Comparison of ENCODE assay signal across 12 mouse cellular contexts in genomic region chr11:94675446-94675845, GRCm38 (mm10). TPM values are rescaled to one million over a fixed set of nuclear protein-coding genes. Genes with fewer than 3 reads are reported as not detected.
DNase-seq lines count a peak whose midpoint lies in the region; ATAC-seq and TF ChIP-seq lines count a peak whose summit lies in the region.
"Had no signal": no experiment of that assay in that cellular context is flagged by ENCODE, and none has a peak within 500 bp of the region (broad histone marks: within the 10 kb centered on the region; RNA-seq: fewer than 3 reads in every experiment).

No protein-coding gene starts in this region.

- no peak for ATAC-seq in stomach, postnatal 0 days (ENCODE audit: low FRiP score, low TSS enrichment)

- H3K36me3 ChIP-seq in stomach, postnatal 0 days (ENCODE audit: control insufficient read depth, insufficient read depth, low read length): no peaks in the 10 kb centered on the region

- no peaks in the 10 kb centered on the region for H3K9me3 ChIP-seq in stomach, postnatal 0 days (ENCODE audit: control insufficient read depth, low read length)
- H3K9me3 ChIP-seq: heart, embryonic 10.5 days had no signal

- H3K4me1 ChIP-seq in stomach, postnatal 0 days (replicated peaks; ENCODE audit: control insufficient read depth, insufficient read depth): 0 out of 2 replicates have a peak, but pooled peaks cover 4% of the 10 kb centered on the region

- peak; percentile 38 to 57 for DNase-seq in cerebellum, postnatal 14 days
- DNase-seq in cerebellum, adult 11-12 months: no peak
- DNase-seq in layer of hippocampus, adult 2 months (ENCODE audit: low spot score in 2 of 2): no peak
- no peak for DNase-seq in layer of hippocampus, adult 11-12 months (ENCODE audit: low spot score)
- DNase-seq in urinary bladder, postnatal 14 days (ENCODE audit: low spot score): peak; percentile 29
- no peak for DNase-seq in urinary bladder, postnatal 25 days (ENCODE audit: low spot score)
- DNase-seq in stomach, postnatal 0 days (ENCODE audit: low spot score): no peak
- no peak for DNase-seq in layer of hippocampus, adult 9-10 months (ENCODE audit: low spot score)
- DNase-seq: adrenal gland, postnatal 36 days; embryo, embryonic 11 days had no signal

- H3K27ac ChIP-seq in layer of hippocampus, adult 2 months: 0 out of 2 replicates have a peak overlapping the region, but pooled peaks have one; percentile 4
- no peak overlapping the region for H3K27ac ChIP-seq in stomach, postnatal 0 days (replicated peaks)

- no peak overlapping the region for H3K9ac ChIP-seq in stomach, postnatal 0 days (ENCODE audit: low read length)

- no peaks in the 10 kb centered on the region for H3K27me3 ChIP-seq in stomach, postnatal 0 days (ENCODE audit: control insufficient read depth, insufficient read depth, low read length)

- no peak for TF ChIP-seq EP300 in stomach, postnatal 0 days (optimal IDR thresholded peaks at IDR 0.05)

- WGBS in stomach, postnatal 0 days: 71% methylated on average over 5 of the region's 5 CpGs

- H3K4me2 ChIP-seq in stomach, postnatal 0 days (replicated peaks; ENCODE audit: low read depth): no peak overlapping the region

- no peak for TF ChIP-seq CTCF in layer of hippocampus, adult 2 months (conservative IDR thresholded peaks at IDR 0.05)
- TF ChIP-seq CTCF in stomach, postnatal 0 days (IDR thresholded peaks at IDR 0.05; ENCODE audit: low read depth): peak; percentile 22; the same call in 1 of the 2 replicates

- no peak overlapping the region for H3K4me3 ChIP-seq in layer of hippocampus, adult 2 months
- no peak overlapping the region for H3K4me3 ChIP-seq in stomach, postnatal 0 days (ENCODE audit: low read depth, low read length)

RNA-seq across cellular contexts. Expression of gene Xylt2, which starts 1.9 kb away (rescaled TPM):
- total RNA-seq in layer of hippocampus, adult 2 months (2021): 10 to 100 TPM; 25.5 to 27.7 TPM
- polyA plus RNA-seq in stomach, postnatal 0 days (2015; fragmentation: Nextera tagmentation; extraction: Ambion mirVana): 8.4 and 8.6 TPM in 2 replicates

RNA-seq across cellular contexts. Expression of gene Eme1, which starts 21.7 kb away (rescaled TPM):
- total RNA-seq in layer of hippocampus, adult 2 months (2021): under 1 TPM; 0.27 to 0.41 TPM
- polyA plus RNA-seq in stomach, postnatal 0 days (2015; fragmentation: Nextera tagmentation; extraction: Ambion mirVana): 2.7 and 3.4 TPM in 2 replicates
- total RNA-seq: monocyte, adult 5-6 weeks had no signal

RNA-seq across cellular contexts. Expression of gene Mrpl27, which starts 21.9 kb away (rescaled TPM):
- 10 to 100 TPM; 60.8 to 66.0 TPM for total RNA-seq in layer of hippocampus, adult 2 months (2021)
- 123 and 124 TPM in 2 replicates for polyA plus RNA-seq in stomach, postnatal 0 days (2015; fragmentation: Nextera tagmentation; extraction: Ambion mirVana)

RNA-seq across cellular contexts. Expression of gene Gm11541, which starts 28.9 kb away (rescaled TPM):
- total RNA-seq in layer of hippocampus, adult 2 months (2021): not detected
- 0.11 and 0.15 TPM in 2 replicates for polyA plus RNA-seq in stomach, postnatal 0 days (2015; fragmentation: Nextera tagmentation; extraction: Ambion mirVana)
- total RNA-seq: adrenal gland, postnatal 36 days; monocyte, adult 5-6 weeks had no signal
- polyA plus RNA-seq: heart, embryonic 10.5 days had no signal

RNA-seq across cellular contexts. Expression of gene Lrrc59, which starts 45.9 kb away (rescaled TPM):
- 10 to 100 TPM; 74.8 to 75.8 TPM for total RNA-seq in layer of hippocampus, adult 2 months (2021)
- 101 and 109 TPM in 2 replicates for polyA plus RNA-seq in stomach, postnatal 0 days (2015; fragmentation: Nextera tagmentation; extraction: Ambion mirVana)

Comparison
In these comparisons a context has a peak if more than half of its experiments do, and no peak if none do; other contexts are left out.
1. DNase-seq: peak in cerebellum, postnatal 14 days (2 of 2) and urinary bladder, postnatal 14 days (single experiment); none in cerebellum, adult 11-12 months (single experiment), layer of hippocampus, adult 2 months (0 of 2), layer of hippocampus, adult 11-12 months (single experiment), urinary bladder, postnatal 25 days (single experiment), stomach, postnatal 0 days (single experiment) and layer of hippocampus, adult 9-10 months (single experiment).